Mouse (Mus musculus) adrenal gland, postnatal 36 days (tissue): ENCODE data around the gene Cpm. TPM values are rescaled to one million over a fixed set of nuclear protein-coding genes. Genes with fewer than 3 reads are reported as not detected.

Source experiments
- DNase-seq, 2 experiments: peaks; one replicate each; pipeline ENCODE4 v3.0.0; 2021; ENCODE audit warnings: mixed read lengths in 1 of 2
- total RNA-seq, 2 experiments: library from RNA; stranded (reverse); gene quantifications; 2 replicates each; pipeline ENCODE4 v1.2.3; 2021

Gene Cpm
- total RNA-seq, 2 experiments from 2014 or later = 25.3 to 34.9 TPM

DNA sequence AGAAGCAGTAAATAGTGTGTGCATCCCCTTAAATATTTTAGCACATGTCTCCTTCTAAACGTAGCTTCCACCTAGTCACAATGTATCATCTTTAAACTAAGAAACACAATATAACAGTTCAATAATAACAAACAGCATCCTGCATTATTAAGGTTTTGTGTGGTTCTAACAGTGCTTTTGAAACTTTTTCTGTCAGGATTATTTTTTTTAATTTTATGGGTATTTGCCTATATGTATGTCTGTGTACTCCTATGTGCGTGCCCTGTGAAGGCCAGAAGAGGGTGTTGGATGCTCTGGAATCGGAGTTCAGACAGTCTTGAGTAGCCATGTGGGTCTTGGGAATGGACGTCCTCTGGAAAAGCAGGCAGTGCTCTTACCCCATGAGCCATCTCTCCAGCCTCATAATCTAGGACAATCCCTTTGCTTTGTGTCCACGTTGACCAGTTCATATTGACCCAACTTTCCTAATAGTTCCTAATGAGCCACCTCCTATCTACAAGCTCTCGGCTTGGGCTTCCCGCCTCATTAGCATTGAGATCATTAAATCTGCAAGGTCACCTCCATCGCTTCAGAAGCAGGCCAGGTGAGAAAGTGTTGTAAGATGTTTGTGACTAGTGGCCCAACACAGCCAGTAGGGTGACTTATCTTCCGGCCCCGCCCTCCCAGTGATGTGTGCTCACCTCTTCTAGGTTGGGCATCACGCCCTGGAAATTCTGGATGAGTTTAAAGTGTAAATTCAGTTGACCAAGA lies 20.2 kb downstream of the Cpm start:
- DNase-seq = no peak

DNA sequence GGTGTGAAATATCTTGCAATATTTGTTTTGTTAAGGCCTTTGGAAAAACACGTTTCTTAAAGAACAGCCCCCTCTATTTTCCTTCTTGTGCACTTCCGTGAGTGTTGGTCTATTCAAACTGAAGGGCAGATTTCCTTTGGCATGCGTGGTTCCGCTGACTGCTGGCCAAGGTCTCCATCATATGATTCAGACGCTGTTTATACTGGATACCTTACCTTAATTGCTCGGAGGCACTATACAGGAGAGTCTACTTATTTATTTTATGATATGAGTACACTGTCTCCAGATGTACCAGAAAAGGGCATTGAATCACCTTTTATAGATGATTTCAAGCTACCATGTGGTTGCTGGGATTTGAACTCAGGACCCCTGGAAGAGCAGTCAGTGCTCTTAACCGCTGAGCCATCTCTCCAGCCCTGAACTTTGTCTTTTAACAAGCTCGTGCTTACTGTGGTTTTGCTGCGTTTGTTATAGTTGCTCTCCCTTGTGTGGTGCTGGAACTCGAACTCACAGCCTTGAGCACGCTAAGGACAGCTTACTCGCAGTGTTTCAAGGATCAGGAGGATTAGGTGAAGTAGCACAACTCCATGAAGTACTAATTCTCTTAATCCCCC lies 20.8 kb downstream of the Cpm start:
- DNase-seq = no peak

DNA sequence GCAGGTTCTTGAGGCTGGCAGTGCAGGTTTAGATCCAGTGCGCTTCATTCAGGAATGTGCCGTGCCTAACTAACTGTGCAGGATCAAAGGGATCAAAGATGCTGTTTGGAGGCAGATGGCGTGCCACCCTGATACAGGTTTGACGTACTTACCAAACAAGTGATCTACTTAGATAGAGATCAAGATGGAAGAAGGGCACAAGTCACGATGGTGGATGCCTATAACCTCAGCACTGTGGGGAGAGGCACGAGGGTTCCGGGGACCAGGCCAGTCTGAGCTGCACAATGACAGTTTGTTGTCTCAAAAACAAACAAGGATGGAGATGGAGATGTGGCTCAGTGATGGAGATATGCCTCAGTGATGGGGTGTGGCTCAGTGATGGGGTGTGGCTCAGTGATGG lies 21.4 kb downstream of the Cpm start:
- DNase-seq = no peak

DNA sequence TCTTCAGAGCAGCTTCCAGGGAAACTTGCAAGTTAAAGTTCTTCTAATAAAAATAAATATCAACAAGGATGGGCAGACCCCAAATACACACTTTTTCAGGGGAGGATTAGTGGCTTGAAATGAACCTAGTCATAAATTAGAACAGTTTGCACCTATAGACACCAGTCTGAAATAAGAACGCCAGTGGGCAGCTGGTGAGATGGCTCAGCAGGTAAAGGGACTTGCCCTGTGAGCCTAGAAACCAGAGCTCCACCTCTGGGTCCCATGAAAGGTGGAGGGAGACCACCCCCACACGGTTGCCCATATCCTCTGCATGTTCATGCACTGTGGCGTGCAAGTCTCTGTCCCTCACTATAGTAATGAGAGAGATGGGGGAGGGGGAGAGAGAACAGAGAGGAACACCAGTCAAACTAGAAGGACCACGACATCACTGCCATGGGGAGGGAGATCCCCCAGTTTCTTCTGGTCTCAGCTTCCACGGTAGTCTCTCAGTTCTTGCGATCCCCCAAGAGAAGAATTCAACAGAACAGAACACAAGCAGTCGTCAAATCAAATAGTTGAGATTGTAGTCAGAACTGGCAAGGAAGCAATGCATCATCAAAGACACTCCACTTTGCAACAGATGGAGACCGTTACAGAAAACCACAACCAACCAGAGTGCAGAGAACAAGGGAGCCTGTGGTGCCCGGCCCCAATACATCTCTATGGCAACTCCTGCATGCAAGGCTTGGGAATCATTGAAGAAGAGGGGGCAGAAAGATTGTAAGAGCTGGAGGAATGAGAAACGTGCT lies 22.5 kb downstream of the Cpm start:
- DNase-seq = no peak

DNA sequence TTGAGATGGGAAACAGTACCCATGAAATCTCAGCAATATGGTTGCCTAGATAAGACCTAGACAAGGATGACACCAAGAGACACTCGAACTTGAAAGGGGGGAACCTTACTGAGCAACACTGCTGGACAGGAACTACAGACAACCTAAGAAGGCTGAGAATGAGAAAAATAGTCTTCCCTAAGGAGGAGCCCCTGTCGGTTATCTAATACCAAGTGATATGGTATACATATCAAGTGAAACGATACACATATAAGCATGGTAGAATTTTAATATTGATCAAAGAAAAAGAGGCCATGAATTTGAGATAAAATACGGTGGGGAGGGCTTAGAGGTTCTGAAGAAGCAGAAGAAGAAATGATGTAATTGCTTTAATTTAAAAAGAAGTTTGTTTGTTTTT lies 23.1 kb downstream of the Cpm start:
- DNase-seq = no peak

DNA sequence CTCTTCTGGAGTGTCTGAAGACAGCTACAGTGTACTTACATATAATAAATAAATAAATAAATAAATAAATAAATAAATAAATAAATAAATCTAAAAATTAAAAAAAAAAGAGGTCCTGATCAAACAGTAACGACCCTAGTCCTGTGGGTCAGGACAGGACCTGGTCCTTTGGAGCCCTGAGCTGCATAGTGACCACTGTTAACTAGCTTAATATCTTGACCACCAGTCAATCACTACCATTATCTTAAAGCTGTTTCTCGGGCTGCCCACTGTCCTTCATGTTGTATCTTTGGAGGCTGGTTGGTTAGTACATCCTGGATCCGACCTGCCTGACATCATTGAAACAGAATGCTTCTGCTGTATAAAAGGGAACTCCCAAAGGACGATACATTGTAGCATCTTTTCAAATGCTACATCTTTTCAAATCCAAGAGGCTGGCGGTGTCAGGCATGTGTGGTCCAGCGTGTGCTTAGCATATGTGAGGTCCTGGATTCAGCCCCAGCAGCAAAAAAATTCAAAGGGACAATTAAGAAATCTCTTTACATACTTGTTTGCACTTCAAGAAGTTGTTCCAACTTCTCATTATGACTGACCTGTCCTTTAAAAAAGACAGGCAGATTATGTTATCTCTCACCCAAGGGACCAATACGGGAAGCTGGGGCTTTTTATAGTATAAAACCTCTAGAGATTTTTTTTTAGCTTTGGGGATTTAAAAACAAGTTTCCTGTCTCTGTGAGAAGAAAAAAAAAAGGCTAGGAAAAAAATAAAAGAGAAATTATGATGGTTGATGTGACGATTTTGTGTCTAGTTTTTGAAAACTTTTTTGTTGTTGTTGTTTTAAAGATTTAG lies 23.9 kb downstream of the Cpm start:
- DNase-seq = no peak

DNA sequence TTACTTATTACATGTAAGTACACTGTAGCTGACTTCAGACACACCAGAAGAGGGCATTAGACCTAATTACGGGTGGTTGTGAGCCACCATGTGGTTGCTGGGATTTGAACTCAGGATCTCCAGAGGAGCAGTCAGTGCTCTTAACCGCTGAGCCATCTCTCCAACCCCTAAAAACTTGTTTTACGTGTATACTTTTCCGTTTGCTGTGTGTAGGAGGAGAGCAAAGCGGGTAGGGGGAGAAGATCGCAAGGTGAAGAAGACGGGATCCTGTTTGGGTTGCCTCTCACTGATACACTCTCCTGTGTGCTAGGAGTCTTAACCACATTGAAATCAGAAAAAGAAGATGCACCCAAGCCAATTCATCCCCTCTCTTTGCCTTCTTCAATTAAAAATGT lies 24.5 kb downstream of the Cpm start:
- DNase-seq = no peak

DNA sequence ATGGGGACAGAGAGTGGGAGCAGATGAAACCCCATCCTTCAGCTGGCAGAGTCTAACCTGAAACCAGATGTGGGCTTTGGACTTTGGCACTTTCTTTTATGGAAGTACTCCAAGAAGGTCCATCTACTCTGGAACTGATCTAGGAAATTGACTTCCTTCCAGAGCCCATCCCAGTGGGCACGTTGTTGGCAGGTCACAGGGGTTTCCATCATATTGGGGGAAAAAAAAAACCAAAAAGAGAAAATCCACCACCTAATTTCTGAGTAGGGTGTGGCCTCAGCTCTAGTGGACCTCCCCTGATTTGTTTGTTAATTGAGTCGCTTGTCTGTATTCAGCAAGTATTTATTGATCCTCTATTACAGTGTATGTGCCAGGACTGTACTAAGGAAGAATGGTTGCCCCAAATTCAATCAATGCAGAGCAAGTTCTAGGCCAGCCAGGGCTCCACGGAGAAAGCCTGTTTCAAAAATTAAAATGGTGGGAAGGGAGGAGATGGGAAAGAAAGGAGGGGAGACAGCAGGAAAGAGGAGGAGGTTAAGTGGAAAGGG lies 25.4 kb downstream of the Cpm start:
- no peak for DNase-seq

DNA sequence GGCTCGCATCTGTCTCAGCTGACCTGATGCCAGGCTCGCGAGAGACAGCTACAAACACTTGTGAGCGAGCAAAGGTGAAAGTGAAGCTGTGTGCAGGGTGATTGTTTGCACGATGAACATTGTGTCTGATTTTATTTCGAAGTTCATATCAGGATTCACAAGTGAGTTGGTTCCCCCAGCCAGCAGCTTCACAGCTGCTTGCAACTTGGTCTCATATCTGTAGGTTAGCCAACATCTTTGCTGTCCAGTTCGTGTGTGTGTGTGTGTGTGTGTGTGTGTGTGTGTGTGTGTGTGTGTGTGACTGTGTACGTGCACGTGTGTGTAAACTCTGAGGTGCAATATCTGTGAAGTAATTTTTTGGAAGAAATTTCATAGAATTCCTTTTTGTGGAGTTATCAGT lies 26.2 kb downstream of the Cpm start:
- no peak for DNase-seq

DNA sequence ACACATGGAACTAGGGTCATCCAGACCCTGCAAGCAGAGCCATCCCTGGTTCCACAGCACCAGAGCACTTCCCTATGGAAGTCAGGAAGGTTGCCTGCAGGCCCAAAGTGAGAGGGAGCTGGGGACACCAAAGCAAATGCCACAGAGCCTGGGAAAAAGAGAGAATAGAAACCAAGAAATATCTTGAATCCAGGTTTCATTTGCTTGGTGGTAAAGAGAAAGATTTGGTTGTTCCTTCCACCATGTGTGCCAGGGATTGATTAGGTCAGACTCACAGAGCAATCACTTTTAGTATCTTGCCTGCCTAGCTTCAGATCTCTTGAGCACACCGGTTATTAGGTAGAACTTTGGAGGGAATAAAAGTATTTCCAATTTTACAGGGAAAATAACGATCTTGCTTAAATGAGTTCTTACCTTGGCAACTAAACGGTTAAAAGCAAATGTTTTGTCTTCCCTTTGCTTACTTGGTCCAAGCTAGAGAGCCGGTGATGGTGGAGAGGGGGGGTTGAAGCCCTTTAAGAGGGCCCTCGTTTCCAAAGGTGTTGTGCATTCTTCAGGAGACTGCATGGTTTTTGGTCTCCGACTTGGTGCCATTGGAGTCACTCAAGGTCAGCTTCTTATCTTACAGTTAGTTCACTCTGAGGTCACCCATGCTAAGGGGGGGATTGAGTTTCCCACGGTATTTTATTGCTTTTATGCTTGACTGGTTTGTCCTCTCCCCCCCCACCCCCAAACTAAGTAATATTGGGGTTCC lies 26.8 kb downstream of the Cpm start:
- no peak for DNase-seq

DNA sequence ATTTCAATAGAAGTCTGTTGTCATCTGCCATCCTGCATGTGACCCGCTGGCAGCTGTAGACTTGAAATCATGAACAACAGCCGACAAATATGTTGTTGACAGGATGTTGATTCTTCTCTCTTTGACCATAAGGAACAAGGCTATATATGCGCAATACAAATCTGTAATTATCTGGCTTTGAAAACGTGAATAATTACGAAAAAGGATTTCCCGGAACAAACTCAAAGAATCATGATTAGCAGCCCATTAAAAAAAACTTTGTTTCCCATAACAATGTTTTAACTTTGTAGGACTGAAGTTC lies 27.3 kb downstream of the Cpm start:
- DNase-seq = no peak

DNA sequence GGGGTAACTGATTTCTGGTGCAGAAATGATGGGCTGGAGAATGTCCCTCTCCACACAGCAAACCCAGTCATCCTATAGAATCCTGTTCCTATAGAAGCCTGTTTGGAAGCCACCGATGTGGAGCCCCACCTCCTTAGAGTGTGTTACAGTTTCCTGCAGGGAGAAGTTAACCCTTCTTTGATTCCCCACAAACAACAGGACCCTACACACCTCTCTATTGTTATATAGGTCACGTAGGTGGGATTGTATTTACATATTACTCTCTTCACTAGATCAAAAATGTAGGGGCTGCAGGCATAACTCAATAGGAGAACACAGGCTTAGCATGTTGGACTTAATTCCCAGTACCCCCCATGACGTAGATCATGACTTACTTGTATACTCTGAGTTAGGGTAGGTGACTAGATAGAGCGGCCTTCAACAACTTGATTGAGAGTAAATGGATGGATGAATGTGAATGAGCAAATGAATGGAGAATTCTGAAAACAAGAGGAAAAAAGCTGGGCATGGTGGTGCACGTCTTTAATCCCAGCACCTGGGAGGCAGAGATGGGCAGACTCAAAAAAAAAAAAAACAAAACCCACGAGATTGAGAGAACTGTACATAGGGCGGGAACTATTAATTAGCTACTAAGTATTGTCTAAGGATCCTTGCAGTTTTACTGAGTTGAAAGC lies 27.8 kb downstream of the Cpm start:
- no peak for DNase-seq

DNA sequence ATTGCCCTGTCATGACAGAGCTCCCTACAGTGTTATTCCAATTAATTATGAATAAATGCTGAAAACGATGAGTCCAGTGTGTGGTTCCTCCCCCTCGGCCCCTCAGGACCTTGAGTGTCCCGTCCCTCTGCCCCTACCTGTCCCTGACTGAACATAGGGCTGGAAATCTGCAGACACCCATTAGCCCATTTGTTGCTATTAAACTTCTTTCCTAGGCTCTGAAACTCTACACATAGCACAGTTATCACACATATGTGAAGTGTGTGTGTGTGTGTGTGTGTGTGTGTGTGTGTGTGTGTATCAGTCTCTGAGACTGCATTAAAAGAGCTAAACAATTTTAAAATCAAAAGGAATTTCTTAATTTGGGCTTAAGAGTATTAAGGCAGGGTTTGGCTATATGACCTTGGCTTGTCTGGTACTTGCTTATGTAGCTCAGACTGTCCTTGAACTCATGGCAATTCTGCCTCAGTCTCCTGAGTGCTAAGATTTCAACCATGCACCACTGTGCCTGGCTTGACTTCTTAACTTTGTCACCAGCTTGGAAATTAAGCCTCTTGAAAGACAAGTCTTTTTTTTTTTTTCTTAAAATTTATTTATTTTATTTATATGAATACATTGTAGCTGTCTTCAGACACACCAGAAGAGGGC lies 28.5 kb downstream of the Cpm start:
- no peak for DNase-seq

DNA sequence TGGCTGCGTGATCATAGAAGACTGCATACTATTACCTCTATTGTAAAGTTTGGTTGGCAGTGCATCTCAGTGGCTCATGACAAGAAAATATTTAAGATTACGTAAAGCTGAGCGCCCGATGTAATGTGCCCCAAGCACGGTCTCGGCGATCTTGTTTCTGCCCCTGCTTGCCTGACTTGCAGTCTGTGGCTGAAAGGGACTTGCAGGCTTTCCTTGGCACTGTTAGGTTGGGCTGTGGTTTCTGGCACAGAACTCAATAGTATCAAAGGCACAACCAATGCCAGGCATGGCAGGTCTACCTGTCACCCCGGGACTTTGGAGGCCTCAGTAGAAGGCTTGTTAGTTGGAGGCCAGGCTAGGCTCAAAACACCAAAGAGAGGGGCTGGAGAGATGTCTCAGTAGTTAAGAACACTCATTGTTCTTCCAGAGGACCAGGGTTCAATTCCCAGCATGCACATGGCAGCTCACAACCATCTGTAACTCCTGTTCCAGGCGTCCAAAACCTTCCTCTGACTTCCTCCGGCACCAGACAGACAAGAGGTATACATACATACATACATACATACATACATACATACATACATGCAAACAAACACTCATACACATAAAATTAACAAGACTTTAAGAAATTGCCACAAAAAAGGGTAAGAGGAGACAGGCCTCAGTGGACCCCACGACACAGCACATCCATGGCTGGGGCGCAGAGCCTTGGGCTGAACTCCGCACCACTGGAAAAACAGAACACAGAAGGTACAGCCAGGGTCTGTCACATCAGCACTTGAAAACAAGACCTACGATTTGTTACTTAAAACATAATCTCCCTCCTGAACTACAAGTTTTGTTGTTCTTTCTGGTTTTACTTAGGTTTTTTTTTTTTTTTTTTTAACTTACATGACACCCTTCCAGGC lies 29.5 kb downstream of the Cpm start:
- no peak for DNase-seq

DNA sequence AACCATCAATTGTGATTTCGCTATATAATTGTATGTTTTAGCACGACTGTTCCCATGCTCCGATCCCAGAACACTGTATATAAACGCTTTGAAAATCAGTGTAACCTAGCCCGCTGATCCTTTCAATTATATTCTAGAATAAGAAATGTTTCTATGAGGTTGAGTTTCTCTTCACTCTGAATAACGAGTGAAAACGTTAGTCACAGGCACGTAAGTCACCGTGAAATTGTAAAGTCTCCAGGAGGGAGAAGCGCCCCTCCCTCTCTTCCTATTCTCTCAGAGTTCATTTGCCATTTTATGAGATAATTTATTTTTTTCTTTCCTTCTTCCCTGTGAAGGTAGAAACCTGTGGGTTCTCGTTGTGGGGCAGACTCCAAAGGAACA lies 30.1 kb downstream of the Cpm start:
- DNase-seq = no peak

DNA sequence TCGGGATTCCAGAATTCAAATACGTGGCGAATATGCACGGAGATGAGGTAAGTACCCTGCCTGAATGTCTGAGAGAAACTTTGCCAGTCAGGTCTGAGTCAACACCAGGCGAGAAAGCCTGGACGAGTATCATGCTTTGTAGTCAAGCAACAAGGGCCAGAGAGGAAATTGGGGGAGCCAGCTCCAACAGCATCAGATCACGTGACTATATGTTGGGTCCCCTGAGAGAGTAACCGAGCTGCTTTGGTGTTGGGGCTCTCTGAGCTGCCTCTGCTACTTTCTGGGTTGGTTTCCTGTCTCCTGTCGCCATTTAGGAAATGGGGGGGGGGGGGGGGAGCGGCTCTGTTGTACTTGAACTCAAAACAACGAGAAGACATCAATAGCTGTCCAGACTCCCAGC lies 30.5 kb downstream of the Cpm start:
- DNase-seq = no peak

DNA sequence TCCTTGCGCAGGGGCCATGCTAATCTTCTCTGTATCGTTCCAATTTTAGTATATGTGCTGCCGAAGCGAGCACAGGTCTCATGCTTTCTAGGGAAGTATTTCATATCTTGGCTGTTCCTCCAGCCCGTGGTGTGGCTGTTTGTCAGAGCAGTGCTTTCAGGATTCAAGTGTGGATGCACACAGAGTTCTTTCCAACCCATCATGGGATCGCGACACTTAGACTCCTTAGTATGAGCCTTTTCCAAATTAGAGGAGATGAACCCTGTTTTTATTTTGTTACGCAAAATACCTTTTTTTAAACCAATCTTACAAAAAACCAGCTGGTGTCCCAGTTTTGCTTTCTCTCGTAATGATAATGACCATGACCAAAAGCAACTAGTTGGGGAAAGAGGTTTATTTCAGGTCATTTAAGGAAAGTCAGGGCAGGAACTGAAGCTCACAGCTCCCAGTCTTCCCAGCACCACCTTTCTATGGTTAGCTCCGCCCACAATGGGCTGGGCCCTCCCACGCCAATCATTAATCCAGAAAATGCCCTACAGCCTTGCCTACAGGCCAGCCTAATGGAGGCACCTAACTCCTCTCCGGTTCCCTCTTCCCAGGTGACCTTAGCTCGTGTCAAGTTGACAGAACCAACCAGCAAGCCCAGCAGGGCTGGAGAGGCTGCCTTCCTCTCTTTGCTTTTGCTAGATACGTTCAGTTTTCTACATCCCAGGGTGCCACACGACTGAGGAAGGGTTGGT lies 33.2 kb downstream of the Cpm start:
- DNase-seq = no peak

DNA sequence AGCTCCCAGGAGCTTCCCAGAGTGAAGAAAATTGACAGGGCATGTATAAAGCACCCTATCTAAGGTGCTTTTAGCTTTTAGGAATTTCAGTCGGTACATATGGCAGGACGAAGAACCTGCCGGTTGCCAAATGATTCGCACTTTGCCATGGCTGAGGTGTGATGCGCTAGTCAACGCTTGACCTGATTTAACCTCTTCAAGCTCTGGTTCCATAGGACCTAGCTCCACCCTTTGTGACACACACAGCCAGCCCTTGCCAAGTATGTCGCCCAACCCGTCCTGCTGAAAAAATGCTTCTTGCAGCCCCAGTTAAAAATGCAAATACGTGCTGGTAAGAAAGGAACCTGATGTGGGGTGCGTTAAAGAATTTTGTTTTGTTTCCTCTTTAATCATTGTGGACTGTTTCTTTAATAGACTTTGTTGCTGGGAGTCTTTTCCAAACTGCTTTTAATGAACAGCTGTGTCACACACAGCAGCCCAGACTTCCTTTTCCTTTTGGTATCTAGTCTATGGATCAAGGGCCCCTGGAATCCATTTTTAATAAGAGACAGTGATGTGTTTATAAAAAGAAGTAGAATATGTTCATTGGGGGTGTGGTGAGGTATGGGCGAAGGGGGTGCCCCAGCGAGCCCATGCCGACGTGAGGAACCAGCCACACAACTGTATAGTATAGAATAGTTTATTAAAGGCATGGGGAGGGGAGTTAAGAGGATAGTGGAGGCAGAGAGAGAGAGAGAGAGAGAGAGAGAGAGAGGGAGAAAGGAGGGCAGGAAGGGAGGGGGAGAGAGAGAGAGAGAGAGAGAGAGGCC lies 34.0 kb downstream of the Cpm start:
- DNase-seq = no peak
